Mouse (Mus musculus): ENCODE measurements at regions not wholly inside any gene's neighbourhood (a gene's known extent, or its start where the extent isn't known, plus 50 kb on each side); places are given as distances from the start of the nearest gene placed in this dataset.

GRCm38 (mm10) chr13:103669856-103670255 lies 104.6 kb downstream of the Srek1 start:
- ATAC-seq (ENCODE audit: low FRiP score, low read depth): no peak
- Histone ChIP-seq H3K4me2 (replicated peaks; ENCODE audit: low read depth, low read length, severe bottlenecking) (no peak overlapping the region), H3K9me3 (ENCODE audit: control insufficient read depth, low read length) (no peaks in the 10 kb centered on the region), H3K4me3 (replicated peaks; ENCODE audit: low read length) (no peak overlapping the region), H3K27me3 (ENCODE audit: control insufficient read depth, insufficient read depth, low read length) (no peaks in the 10 kb centered on the region), H3K27ac (replicated peaks; ENCODE audit: low read depth, low read length) (no peak overlapping the region), H3K9ac (ENCODE audit: low read depth, low read length, severe bottlenecking) (no peak overlapping the region), H3K4me1 (ENCODE audit: control insufficient read depth, insufficient read depth, low read length) (no peaks in the 10 kb centered on the region), H3K36me3 (ENCODE audit: control insufficient read depth, insufficient read depth, low read length) (no peaks in the 10 kb centered on the region)
- no peak for DNase-seq (ENCODE audit: low spot score)
- no peak for TF ChIP-seq POLR2A (IDR thresholded peaks at IDR 0.05; ENCODE audit: borderline replicate concordance, extremely low read depth, insufficient read depth, insufficient read length)
- 96% methylated on average over 4 of the region's 4 CpGs for WGBS

DNA sequence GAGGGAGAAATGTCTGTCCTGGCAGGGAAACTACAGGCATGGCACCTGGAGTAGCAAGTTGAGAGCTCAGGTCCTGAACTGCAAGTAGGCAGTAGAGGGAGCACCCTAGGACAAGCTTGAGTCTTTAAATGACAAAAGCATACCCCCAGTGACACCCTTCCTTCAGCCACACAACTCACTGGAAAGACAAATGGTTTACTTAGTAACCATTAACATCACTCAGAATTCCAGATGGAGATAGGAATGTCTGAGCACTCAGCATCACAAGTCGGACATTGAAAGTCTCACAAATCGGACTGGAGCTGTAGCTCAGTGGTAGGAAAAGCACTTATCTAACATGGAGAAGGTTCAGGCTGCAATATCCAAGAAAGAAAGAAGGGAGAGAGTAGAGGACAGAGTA lies 106.7 kb downstream of the Srek1 start:
- no peak for DNase-seq (ENCODE audit: low spot score)
- no peaks in the 10 kb centered on the region for H3K4me1 ChIP-seq (ENCODE audit: control insufficient read depth, insufficient read depth, low read length)
- 84% methylated on average over 2 of the region's 2 CpGs for WGBS
- no peak overlapping the region for H3K27ac ChIP-seq (replicated peaks; ENCODE audit: low read depth, low read length)
- H3K27me3 ChIP-seq (ENCODE audit: control insufficient read depth, insufficient read depth, low read length): no peaks in the 10 kb centered on the region
- H3K36me3 ChIP-seq (ENCODE audit: control insufficient read depth, insufficient read depth, low read length): no peaks in the 10 kb centered on the region
- H3K9me3 ChIP-seq (ENCODE audit: control insufficient read depth, low read length): no peaks in the 10 kb centered on the region
- no peak for ATAC-seq (ENCODE audit: low FRiP score, low read depth)
- no peak overlapping the region for H3K4me3 ChIP-seq (replicated peaks; ENCODE audit: low read length)
- no peak for TF ChIP-seq POLR2A (IDR thresholded peaks at IDR 0.05; ENCODE audit: borderline replicate concordance, extremely low read depth, insufficient read depth, insufficient read length)
- H3K9ac ChIP-seq (ENCODE audit: low read depth, low read length, severe bottlenecking): no peak overlapping the region
- no peak overlapping the region for H3K4me2 ChIP-seq (replicated peaks; ENCODE audit: low read depth, low read length, severe bottlenecking)

- no peak for ATAC-seq (ENCODE audit: low FRiP score, low read depth)
- no peak for DNase-seq (ENCODE audit: low spot score)
- Histone ChIP-seq H3K36me3 (ENCODE audit: control insufficient read depth, insufficient read depth, low read length) (no peaks in the 10 kb centered on the region), H3K4me3 (replicated peaks; ENCODE audit: low read length) (no peak overlapping the region), H3K4me1 (ENCODE audit: control insufficient read depth, insufficient read depth, low read length) (no peaks in the 10 kb centered on the region), H3K27ac (replicated peaks; ENCODE audit: low read depth, low read length) (no peak overlapping the region), H3K9me3 (ENCODE audit: control insufficient read depth, low read length) (no peaks in the 10 kb centered on the region), H3K4me2 (replicated peaks; ENCODE audit: low read depth, low read length, severe bottlenecking) (no peak overlapping the region), H3K9ac (ENCODE audit: low read depth, low read length, severe bottlenecking) (no peak overlapping the region), H3K27me3 (ENCODE audit: control insufficient read depth, insufficient read depth, low read length) (no peaks in the 10 kb centered on the region)
- no peak for TF ChIP-seq POLR2A (IDR thresholded peaks at IDR 0.05; ENCODE audit: borderline replicate concordance, extremely low read depth, insufficient read depth, insufficient read length)
- WGBS: 27% methylated on average over 11 of the region's 11 CpGs
Observed at GRCm38 (mm10) chr13:103660248-103660996, 114.0 kb downstream of the Srek1 start.

GRCm38 (mm10) chr13:103655966-103656365 lies 118.4 kb downstream of the Srek1 start:
- H3K36me3 ChIP-seq (ENCODE audit: control insufficient read depth, insufficient read depth, low read length): no peaks in the 10 kb centered on the region
- WGBS: 86% methylated on average over 2 of the region's 2 CpGs
- H3K27ac ChIP-seq (replicated peaks; ENCODE audit: low read depth, low read length): no peak overlapping the region
- DNase-seq (ENCODE audit: low spot score) (no peak), ATAC-seq (ENCODE audit: low FRiP score, low read depth) (no peak)
- no peak overlapping the region for H3K9ac ChIP-seq (ENCODE audit: low read depth, low read length, severe bottlenecking)
- no peaks in the 10 kb centered on the region for H3K9me3 ChIP-seq (ENCODE audit: control insufficient read depth, low read length)
- H3K27me3 ChIP-seq (ENCODE audit: control insufficient read depth, insufficient read depth, low read length): no peaks in the 10 kb centered on the region
- no peak overlapping the region for H3K4me3 ChIP-seq (replicated peaks; ENCODE audit: low read length)
- TF ChIP-seq POLR2A (IDR thresholded peaks at IDR 0.05; ENCODE audit: borderline replicate concordance, extremely low read depth, insufficient read depth, insufficient read length): no peak
- H3K4me1 ChIP-seq (ENCODE audit: control insufficient read depth, insufficient read depth, low read length): no peaks in the 10 kb centered on the region
- no peak overlapping the region for H3K4me2 ChIP-seq (replicated peaks; ENCODE audit: low read depth, low read length, severe bottlenecking)

DNA sequence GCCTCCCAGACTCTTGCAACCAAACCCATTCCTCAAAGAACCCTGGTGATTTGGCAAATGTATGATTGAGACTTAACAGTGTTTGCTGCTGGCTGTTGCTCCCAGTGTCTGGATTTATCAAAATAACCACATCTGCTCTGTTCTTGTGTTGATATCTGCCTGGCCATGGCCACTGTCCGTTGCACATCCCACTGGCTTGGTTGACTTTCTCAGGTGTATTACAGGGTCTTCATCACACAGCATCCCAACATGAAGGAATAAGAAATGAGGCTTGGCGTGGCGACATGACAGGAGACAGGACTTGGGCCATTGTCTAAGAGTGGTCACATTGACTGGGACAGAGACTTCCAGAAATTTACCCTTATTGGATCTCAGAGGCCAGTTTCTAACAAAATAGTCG lies 121.2 kb downstream of the Srek1 start:
- no peak for TF ChIP-seq POLR2A (IDR thresholded peaks at IDR 0.05; ENCODE audit: borderline replicate concordance, extremely low read depth, insufficient read depth, insufficient read length)
- Histone ChIP-seq H3K4me2 (replicated peaks; ENCODE audit: low read depth, low read length, severe bottlenecking) (no peak overlapping the region), H3K9ac (ENCODE audit: low read depth, low read length, severe bottlenecking) (no peak overlapping the region), H3K9me3 (ENCODE audit: control insufficient read depth, low read length) (no peaks in the 10 kb centered on the region), H3K27me3 (ENCODE audit: control insufficient read depth, insufficient read depth, low read length) (no peaks in the 10 kb centered on the region), H3K27ac (replicated peaks; ENCODE audit: low read depth, low read length) (no peak overlapping the region), H3K4me3 (replicated peaks; ENCODE audit: low read length) (no peak overlapping the region), H3K36me3 (ENCODE audit: control insufficient read depth, insufficient read depth, low read length) (no peaks in the 10 kb centered on the region), H3K4me1 (ENCODE audit: control insufficient read depth, insufficient read depth, low read length) (no peaks in the 10 kb centered on the region)
- DNase-seq (ENCODE audit: low spot score): no peak
- ATAC-seq (ENCODE audit: low FRiP score, low read depth): no peak
- 86% methylated on average over 4 of the region's 4 CpGs for WGBS

Data from limb, embryonic 14.5 days (tissue).